Mouse (Mus musculus): Measurements from ENCODE around the gene Mid1. TPM values are rescaled to one million over a fixed set of nuclear protein-coding genes. Genes with fewer than 3 reads are reported as not detected.
A peak's percentile ranks its signal among the peaks of the same experiment; 100 is the strongest.
"Not testable (repeated sequence)": the region's sequence is repeated elsewhere in the genome, so short reads cannot be mapped to it uniquely, and the experiment has no call there.

The Mid1 gene
- total and polyA plus RNA-seq, 2 experiments = 1.7 to 2.5 TPM

- WGBS = 54% methylated on average over 3 of the region's 5 CpGs
- not testable (repeated sequence) for DNase-seq (ENCODE audit: extremely low read depth, low read depth, low spot score)
Observed at GRCm38 (mm10) chrX:170004793-170005192, 319.8 kb downstream of the Mid1 start.

DNA sequence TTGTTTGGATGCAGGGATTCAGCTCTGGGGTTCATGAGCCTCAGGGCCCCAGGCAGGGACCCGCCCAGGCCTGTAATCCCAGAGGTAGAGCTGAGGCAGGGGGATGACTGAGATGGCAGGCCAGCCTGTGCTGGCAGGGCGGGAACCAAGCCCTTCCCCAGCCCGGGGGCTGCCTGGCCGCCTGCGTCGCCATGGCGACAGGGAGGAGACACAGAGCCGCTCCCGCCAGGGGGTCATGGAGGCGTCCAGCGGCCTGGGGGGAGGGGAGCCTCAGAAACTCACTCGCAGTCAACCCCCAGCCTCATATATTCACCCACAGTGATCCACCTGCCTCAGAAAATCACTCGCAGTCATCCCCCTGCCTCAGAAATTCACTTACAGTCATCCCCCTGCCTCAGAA lies 320.2 kb downstream of the Mid1 start:
- H3K36me3 ChIP-seq (ENCODE audit: control insufficient read depth, insufficient read depth, low read length) = not testable (repeated sequence)
- WGBS = 22% methylated on average over 13 of the region's 13 CpGs

More at GRCm38 (mm10) chrX:170004793-170005192, 319.8 kb downstream of the Mid1 start:
- not testable (repeated sequence) for H3K4me1 ChIP-seq (ENCODE audit: control insufficient read depth, insufficient read depth, low read length); H3K4me3 ChIP-seq (ENCODE audit: insufficient read depth, low read depth, low read length); H3K79me2 ChIP-seq (ENCODE audit: control insufficient read depth, insufficient read depth, low read length); H3K27ac ChIP-seq (replicated peaks; ENCODE audit: insufficient read depth, low read depth, low read length); H3K27me3 ChIP-seq (ENCODE audit: control insufficient read depth, insufficient read depth, low read length); H3K9ac ChIP-seq (ENCODE audit: low read depth, low read length); H3K36me3 ChIP-seq (ENCODE audit: control insufficient read depth, insufficient read depth, low read length)

DNA sequence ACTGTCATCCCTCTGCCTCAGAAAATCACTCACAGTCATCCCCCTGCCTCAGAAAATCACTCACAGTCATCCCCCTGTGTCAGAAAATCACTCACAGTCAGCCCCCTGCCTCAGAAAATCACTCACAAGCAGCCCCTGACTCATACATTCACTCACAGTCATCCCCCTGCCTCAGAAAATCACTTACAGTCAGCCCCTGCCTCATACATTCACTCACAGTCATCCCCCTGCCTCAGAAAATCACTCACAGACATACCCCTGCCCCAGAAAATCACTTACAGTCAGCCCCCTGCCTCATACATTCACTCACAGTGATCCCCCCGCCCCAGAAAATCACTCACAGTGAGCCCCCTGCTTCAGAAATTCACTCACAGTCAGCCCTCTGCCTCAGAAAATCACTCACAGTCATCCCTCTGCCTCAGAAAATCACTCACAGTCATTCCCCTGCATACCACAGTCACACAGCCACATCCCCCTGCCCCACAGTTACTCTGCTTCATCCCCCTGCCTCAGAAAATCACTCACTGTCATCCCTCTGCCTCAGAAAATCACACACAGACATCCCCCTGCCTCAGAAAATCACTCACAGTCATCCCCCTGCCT lies 320.8 kb downstream of the Mid1 start:
- not testable (repeated sequence) for H3K27me3 ChIP-seq (ENCODE audit: control insufficient read depth, insufficient read depth, low read length); H3K79me2 ChIP-seq (ENCODE audit: control insufficient read depth, insufficient read depth, low read length); H3K27ac ChIP-seq (replicated peaks; ENCODE audit: insufficient read depth, low read depth, low read length); DNase-seq (ENCODE audit: extremely low read depth, low read depth, low spot score); H3K36me3 ChIP-seq (ENCODE audit: control insufficient read depth, insufficient read depth, low read length); H3K9ac ChIP-seq (ENCODE audit: low read depth, low read length); H3K4me1 ChIP-seq (ENCODE audit: control insufficient read depth, insufficient read depth, low read length); H3K4me3 ChIP-seq (ENCODE audit: insufficient read depth, low read depth, low read length)
- whole genome bisulfite sequencing = 28% methylated on average over 1 of the region's 1 CpGs

More for the DNA sequence above, 320.2 kb downstream of the Mid1 start:
- H3K27ac ChIP-seq (replicated peaks; ENCODE audit: insufficient read depth, low read depth, low read length); DNase-seq (ENCODE audit: extremely low read depth, low read depth, low spot score); H3K4me3 ChIP-seq (ENCODE audit: insufficient read depth, low read depth, low read length); H3K4me1 ChIP-seq (ENCODE audit: control insufficient read depth, insufficient read depth, low read length); H3K79me2 ChIP-seq (ENCODE audit: control insufficient read depth, insufficient read depth, low read length); H3K9ac ChIP-seq (ENCODE audit: low read depth, low read length); H3K27me3 ChIP-seq (ENCODE audit: control insufficient read depth, insufficient read depth, low read length): not testable (repeated sequence)

GRCm38 (mm10) chrX:170006694-170007247 lies 321.8 kb downstream of the Mid1 start:
- WGBS = 63% methylated on average over 3 of the region's 3 CpGs
- not testable (repeated sequence) for DNase-seq (ENCODE audit: extremely low read depth, low read depth, low spot score)

DNA sequence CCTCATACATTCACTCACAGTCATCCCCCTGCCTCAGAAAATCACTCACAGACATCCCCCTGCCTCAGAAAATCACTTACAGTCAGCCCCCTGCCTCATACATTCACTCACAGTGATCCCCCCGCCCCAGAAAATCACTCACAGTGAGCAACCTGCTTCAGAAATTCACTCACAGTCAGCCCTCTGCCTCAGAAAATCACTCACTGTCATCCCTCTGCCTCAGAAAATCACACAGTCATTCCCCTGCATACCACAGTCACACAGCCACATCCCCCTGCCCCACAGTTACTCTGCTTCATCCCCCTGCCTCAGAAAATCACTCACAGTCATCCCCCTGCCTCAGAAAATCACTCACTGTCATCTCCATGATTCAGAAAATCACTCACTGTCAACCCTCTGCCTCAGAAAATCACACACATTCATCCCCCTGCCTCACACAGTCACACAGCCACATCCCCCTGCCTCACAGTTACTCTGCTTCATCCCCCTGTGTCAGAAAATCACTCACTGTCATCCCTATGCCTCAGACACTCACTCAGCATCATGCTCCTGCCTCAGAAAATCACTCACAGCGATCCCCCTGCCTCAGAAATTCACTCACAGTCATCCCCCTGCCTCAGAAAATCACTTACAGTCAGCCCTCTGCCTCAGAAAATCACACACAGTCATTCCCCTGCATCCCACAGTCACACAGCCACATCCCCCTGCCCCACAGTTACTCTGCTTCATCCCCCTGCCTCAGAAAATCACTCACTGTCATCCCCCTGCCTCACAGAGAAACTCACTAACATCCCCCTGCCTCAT lies 322.6 kb downstream of the Mid1 start:
- H3K9ac ChIP-seq (ENCODE audit: low read depth, low read length); H3K4me3 ChIP-seq (ENCODE audit: insufficient read depth, low read depth, low read length); H3K4me1 ChIP-seq (ENCODE audit: control insufficient read depth, insufficient read depth, low read length); DNase-seq (ENCODE audit: extremely low read depth, low read depth, low spot score); H3K79me2 ChIP-seq (ENCODE audit: control insufficient read depth, insufficient read depth, low read length); H3K27ac ChIP-seq (replicated peaks; ENCODE audit: insufficient read depth, low read depth, low read length); H3K36me3 ChIP-seq (ENCODE audit: control insufficient read depth, insufficient read depth, low read length); H3K27me3 ChIP-seq (ENCODE audit: control insufficient read depth, insufficient read depth, low read length): not testable (repeated sequence)
- 49% methylated on average over 2 of the region's 2 CpGs for WGBS

More at GRCm38 (mm10) chrX:170006694-170007247, 321.8 kb downstream of the Mid1 start:
- not testable (repeated sequence) for H3K27ac ChIP-seq (replicated peaks; ENCODE audit: insufficient read depth, low read depth, low read length); H3K79me2 ChIP-seq (ENCODE audit: control insufficient read depth, insufficient read depth, low read length); H3K9ac ChIP-seq (ENCODE audit: low read depth, low read length); H3K4me3 ChIP-seq (ENCODE audit: insufficient read depth, low read depth, low read length); H3K36me3 ChIP-seq (ENCODE audit: control insufficient read depth, insufficient read depth, low read length); H3K27me3 ChIP-seq (ENCODE audit: control insufficient read depth, insufficient read depth, low read length); H3K4me1 ChIP-seq (ENCODE audit: control insufficient read depth, insufficient read depth, low read length)

- not testable (repeated sequence) for H3K27me3 ChIP-seq (ENCODE audit: control insufficient read depth, insufficient read depth, low read length); H3K79me2 ChIP-seq (ENCODE audit: control insufficient read depth, insufficient read depth, low read length); H3K4me1 ChIP-seq (ENCODE audit: control insufficient read depth, insufficient read depth, low read length); H3K36me3 ChIP-seq (ENCODE audit: control insufficient read depth, insufficient read depth, low read length); H3K9ac ChIP-seq (ENCODE audit: low read depth, low read length); DNase-seq (ENCODE audit: extremely low read depth, low read depth, low spot score); H3K27ac ChIP-seq (replicated peaks; ENCODE audit: insufficient read depth, low read depth, low read length); H3K4me3 ChIP-seq (ENCODE audit: insufficient read depth, low read depth, low read length)
Observed at GRCm38 (mm10) chrX:170008179-170008467, 323.1 kb downstream of the Mid1 start.

DNA sequence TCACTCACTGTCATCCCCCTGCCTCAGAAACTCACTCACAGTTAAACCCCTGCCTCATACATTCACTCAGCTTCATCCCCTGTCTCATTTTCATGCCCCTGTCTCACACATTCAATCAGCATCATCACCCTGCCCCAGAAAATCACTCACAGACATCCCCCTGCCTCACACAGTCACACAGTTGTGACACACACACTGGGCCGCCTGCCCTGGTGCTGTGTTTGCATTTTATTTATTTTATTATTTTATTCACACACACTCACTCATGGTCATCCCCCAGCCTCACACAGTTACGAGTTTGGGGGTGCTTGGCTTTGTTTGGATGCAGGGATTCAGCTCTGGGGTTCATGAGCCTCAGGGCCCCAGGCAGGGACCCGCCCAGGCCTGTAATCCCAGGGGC lies 323.6 kb downstream of the Mid1 start:
- not testable (repeated sequence) for H3K27me3 ChIP-seq (ENCODE audit: control insufficient read depth, insufficient read depth, low read length); H3K4me1 ChIP-seq (ENCODE audit: control insufficient read depth, insufficient read depth, low read length); H3K9ac ChIP-seq (ENCODE audit: low read depth, low read length); H3K27ac ChIP-seq (replicated peaks; ENCODE audit: insufficient read depth, low read depth, low read length); H3K36me3 ChIP-seq (ENCODE audit: control insufficient read depth, insufficient read depth, low read length); H3K4me3 ChIP-seq (ENCODE audit: insufficient read depth, low read depth, low read length); DNase-seq (ENCODE audit: extremely low read depth, low read depth, low spot score); H3K79me2 ChIP-seq (ENCODE audit: control insufficient read depth, insufficient read depth, low read length)
- WGBS = 65% methylated on average over 3 of the region's 3 CpGs

DNA sequence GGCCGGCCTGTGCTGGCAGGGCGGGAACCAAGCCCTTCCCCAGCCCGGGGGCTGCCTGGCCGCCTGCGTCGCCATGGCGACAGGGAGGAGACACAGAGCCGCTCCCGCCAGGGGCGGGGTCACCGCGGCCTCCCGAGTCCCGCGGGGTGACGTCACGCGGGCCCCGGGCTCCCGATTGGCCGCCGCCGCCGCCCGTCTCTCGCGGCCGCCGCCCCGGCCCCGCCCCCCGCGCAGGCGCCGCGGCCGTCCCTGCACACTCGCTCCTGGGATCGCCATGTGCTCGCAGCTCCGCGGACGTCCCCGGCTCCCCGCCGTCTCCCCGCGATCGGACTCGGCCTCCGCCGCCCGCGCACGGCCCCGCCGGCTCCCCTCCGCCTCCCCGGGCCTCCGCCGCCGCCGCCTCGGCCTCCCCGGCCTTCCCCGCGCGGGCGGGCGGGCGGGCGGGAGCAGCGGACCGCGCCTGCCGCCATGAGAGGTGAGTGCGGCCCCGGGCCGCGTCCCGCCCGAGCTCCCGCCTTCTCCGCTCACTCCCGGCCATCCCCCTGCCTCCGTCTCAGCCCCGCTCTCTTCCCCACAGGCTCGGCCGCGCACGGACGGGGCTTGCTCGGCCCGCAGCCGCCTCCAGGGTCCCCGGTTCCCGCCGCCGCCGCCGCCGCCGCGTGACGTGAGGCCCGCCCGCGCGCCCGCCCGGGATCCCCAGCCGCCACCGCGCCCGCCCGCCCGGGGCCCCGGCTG lies 324.2 kb downstream of the Mid1 start, which contains the start of gene Gm21887:
TSS of gene Gm21887 (plus strand) at position 644 of the 735 bp plus-strand sequence.
- Histone ChIP-seq H3K27ac (replicated peaks; ENCODE audit: insufficient read depth, low read depth, low read length) (peak within 1 kb of the TSS; percentile 27), H3K4me3 (ENCODE audit: insufficient read depth, low read depth, low read length) (peak within 1 kb of the TSS; percentile 78), H3K9ac (ENCODE audit: low read depth, low read length) (peak within 1 kb of the TSS; percentile 88)
- WGBS = 89% methylated on average over 116 of the region's 118 CpGs
- not testable (repeated sequence) for H3K27me3 ChIP-seq (ENCODE audit: control insufficient read depth, insufficient read depth, low read length); H3K79me2 ChIP-seq (ENCODE audit: control insufficient read depth, insufficient read depth, low read length); H3K4me1 ChIP-seq (ENCODE audit: control insufficient read depth, insufficient read depth, low read length); H3K36me3 ChIP-seq (ENCODE audit: control insufficient read depth, insufficient read depth, low read length)
- peak; percentile 62 for DNase-seq (ENCODE audit: extremely low read depth, low read depth, low spot score)
